Mouse (Mus musculus): ENCODE results near the gene Atp8b3.

Atp8b3 gene

DNA sequence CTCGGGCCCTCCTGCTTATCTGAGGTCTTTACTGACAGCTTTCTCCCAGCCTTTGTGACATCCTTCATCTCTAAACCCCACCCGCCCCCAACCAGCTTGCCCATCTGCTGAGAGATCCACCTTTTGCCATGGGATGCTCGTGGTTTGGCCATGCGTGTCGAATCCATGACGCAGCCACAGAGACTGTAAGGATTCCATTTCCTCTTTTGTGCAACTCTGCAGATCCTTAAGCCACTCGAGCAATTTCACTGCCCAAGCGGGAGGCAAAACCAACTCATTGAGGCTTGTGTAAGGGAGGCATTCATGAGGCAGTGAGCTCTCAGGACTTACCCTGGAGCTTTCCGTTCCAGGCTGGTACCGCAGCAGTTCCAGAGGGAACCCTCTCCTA is 28.7 kb downstream of the Atp8b3 start:
- no peak for DNase-seq

DNA sequence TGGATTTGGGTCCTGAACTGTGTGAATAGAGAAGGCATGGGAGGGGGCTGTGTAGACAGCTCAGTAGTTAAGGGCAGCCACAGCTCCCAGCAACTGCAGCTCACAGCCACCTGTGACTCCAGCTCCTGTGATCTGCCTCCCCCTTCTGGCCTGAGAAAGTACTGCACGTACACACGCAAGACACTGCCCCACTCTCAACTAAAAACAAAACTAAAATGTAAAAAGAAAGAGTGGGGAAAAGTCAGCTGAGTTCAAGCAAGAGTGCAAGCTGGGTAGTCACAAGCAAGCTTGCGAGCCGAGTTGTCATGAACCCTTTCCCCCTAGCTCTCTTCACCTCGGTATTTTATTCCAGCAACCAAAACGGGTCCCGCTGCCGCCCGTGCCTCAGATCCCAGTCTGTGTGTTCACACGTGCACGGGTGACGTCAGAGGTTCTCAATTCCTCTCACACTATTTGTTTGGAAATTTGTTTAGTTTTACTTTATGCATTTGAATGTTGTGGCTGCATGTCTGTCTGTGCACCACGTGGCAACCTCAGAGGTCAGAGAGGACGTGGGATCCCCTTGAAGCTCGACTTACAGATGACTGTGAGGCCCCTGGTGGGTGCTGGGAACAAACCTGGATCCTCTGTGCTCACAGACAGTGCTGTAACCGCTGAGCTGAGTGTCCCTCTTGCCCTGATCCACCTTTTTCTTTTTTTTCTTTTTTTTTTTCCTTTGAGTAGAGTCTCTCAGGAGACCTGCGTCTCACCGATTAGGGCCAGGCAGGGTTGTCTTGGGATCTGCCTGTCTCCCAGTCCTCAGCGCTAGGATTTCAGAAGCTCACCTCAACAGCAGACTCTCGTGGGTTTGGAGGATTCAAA is 29.3 kb downstream of the Atp8b3 start:
- peak; percentile 55 for DNase-seq

GRCm38 (mm10) chr10:80506222-80506621 is 32.7 kb downstream of the Atp8b3 start:
- no peak for DNase-seq

DNA sequence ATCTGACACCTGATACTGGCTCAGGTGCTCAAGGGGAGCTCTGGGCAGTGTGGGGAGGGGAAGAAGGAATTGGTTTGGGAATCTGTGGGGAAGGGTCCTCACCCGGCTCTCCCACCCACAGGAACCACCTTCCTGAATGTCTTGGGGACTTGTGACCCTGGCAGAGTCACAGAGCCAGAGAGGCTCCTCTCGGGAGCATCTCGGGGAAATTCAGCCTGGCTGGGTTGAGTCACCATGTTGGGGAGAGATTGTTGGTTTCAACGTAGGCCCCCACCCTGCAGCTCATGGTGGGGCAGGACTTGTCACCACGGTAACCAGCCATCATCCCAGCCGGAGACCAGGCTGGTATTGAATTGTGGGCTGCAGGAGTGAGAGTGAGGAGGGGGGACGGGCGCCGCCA is 34.2 kb downstream of the Atp8b3 start:
- DNase-seq = no peak

DNA sequence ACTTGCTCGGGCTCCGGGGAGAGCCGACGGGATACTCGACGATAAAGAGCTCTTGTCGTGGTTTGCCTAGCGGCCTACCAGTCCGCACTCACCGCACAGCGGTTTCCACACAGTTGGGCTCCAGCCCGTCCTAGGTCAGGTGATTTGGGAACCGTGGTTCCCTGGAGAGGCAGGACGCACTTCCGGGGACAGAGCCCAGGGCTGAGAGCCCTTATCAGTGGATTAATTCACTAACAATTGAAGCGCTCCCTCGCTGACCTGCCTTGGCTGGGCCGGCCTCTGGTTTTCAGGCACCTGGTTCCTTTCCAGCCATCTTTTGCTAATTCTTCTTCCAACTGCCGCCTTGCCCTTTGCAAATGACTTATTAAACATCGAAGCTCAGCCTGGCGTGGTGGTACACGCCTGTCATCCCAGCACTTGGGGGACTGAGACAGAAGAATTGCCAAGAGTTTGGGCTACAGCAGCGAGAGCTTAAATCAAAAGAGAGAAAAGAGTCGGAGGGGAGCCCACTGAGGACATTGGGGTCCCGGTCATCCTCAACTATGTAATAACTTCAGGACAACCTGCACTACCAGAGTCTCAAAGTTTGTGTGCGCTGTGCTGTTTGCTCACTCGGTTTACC is 35.2 kb downstream of the Atp8b3 start:
- DNase-seq = no peak

- no peak for DNase-seq
Measured at GRCm38 (mm10) chr10:80502819-80503314, 36.1 kb downstream of the Atp8b3 start.

GRCm38 (mm10) chr10:80502291-80502690 is 36.6 kb downstream of the Atp8b3 start:
- no peak for DNase-seq

- DNase-seq = no peak
Measured at GRCm38 (mm10) chr10:80496421-80496820, 42.5 kb downstream of the Atp8b3 start.

GRCm38 (mm10) chr10:80495901-80496300 is 43.0 kb downstream of the Atp8b3 start:
- no peak for DNase-seq

DNA sequence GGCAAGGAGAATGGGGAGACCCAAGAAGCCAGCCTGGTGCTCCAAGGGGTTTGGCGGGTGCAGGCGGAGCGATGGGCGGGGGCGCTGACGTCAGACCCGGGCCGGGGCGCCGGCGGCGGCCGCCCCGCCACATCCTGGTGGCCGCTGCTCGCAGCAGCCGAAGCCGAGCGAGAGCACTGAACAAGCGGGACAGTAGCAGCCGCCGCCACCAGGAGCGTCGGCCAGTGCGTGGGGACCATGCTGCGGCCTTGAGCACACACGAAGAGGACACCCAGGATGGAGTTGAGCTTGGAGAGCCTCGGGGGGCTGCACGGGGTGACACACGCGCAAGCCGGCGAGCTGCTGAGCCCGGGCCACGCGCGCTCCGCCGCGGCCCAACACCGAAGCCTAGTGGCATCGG is 44.2 kb downstream of the Atp8b3 start, which contains the start of gene Onecut3:
Gene Onecut3 (plus strand): TSS at position 104 of the 400 bp plus-strand sequence.
- no peak for DNase-seq

- no peak for DNase-seq
Measured at GRCm38 (mm10) chr10:80490051-80490450, 48.9 kb downstream of the Atp8b3 start.

DNA sequence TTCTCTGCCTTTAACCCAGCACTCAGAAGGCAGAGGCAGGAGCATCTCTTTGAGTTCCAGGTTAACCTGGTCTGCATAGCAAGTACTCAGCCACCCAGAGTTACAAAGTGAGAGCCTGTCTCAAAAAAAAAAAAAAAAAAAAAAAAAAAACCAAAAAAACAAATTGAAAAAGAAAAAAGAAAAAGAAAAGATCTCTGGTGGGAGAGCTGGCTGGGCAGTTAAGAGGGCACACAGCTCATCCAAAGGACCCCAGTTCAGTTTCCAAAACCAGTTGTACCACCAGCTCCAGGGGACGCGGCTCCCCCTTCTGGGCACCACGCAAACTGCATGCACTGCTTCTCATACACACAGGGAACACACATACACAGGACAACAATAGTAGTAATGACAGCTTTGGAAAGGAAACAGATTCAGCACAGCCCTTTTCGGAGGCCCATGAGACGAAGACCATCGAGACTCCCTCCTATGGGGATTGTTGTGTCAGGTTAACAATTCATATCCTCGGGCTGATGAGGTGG is 52.0 kb downstream of the Atp8b3 start:
- DNase-seq = no peak

DNA sequence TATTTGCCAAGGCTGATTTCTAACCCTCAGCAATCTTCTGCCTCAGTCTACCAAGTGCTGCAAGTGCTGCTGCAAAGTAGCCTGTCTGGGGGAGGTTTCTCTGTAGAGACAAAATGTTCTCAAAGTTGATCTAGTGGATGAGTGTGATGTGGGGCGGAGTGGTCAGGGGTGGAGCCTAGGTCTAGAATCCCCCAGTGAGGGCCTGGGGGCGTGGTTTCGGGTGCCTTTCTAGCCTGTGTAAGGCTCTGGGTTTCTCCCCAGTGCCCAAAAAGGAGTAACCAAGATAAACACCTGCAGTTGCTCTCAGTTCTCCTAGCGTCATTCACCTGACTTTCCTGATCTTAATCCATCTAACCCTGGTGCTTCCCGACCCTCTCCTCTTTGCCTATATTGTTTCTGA is 57.9 kb downstream of the Atp8b3 start:
- DNase-seq = no peak

DNA sequence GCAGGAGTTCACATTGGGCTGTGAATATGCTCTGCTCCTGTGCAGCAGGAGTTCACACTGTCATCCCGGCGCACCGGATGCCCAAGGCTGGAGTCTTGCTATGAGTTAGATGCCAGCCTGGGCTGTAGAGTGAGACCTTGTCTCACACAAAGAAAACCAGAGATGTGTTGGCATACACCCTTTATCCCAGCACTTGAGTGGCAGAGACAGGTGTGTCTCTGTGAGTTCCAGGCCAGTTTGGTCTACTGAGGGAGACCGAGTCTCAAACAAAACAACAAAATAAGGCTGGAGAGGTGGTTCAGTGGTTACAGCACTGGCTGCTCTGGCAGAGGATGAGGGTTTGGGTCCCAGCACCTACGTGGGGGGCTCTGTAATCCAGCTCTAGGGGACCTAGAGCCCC is 60.4 kb downstream of the Atp8b3 start:
- no peak for DNase-seq

GRCm38 (mm10) chr10:80475290-80475959 is 63.5 kb downstream of the Atp8b3 start:
- peak; percentile 89 for DNase-seq
